Mouse (Mus musculus) embryonic facial prominence, embryonic 10.5 days (tissue): ENCODE measurements at regions not wholly inside any gene's neighbourhood (a gene's known extent, or its start where the extent isn't known, plus 50 kb on each side); places are given as distances from the start of the nearest gene placed in this dataset.

ENCODE experiments used
- DNase-seq: peaks from one replicate; pipeline ENCODE4 v3.0.0-alpha.2; 2017; ENCODE audit warnings: low spot score
- H3K27ac ChIP-seq: fragments of 300-500 bp; sonication (generic); replicated peaks from 2 replicates; pipeline ENCODE4 v1.5.1; 2016; ENCODE audit warnings: mild to moderate bottlenecking
- H3K27me3 ChIP-seq: fragments of 300-500 bp; sonication (generic); replicated peaks from 2 replicates; pipeline ENCODE4 v1.6.1; 2016; ENCODE audit warnings: low read depth, mild to moderate bottlenecking; ENCODE audit not compliant: poor library complexity, severe bottlenecking
- H3K36me3 ChIP-seq: fragments of 300-500 bp; sonication (generic); replicated peaks from 2 replicates; pipeline ENCODE4 v1.6.1; 2016; ENCODE audit warnings: mild to moderate bottlenecking, moderate library complexity
- H3K4me1 ChIP-seq: fragments of 300-500 bp; sonication (generic); 2 replicates; pipeline ENCODE4 v1.6.1; 2016
- H3K4me3 ChIP-seq: fragments of 300-500 bp; sonication (generic); 2 replicates; pipeline ENCODE4 v1.5.1; 2016; ENCODE audit warnings: mild to moderate bottlenecking, moderate library complexity
- H3K9me3 ChIP-seq: fragments of 300-500 bp; sonication (generic); 2 replicates; pipeline ENCODE4 v1.6.1; 2016; ENCODE audit warnings: mild to moderate bottlenecking
- WGBS: fragments of 180-500 bp; shearing (Covaris S2); methylation state at CpG from one replicate; pipeline ENCODE4 v1.1.7; 2016; 5-methylcytosine and 5-hydroxymethylcytosine counted together

GRCm38 (mm10) chr15:58718282-58718681, 170.8 kb upstream of the Gm49356 start:
- Histone ChIP-seq H3K36me3 (no peaks in the 10 kb centered on the region), H3K27me3 (no peaks in the 10 kb centered on the region), H3K4me3 (no peak overlapping the region), H3K9me3 (no peaks in the 10 kb centered on the region), H3K4me1 (peaks cover 13% of the 10 kb centered on the region), H3K27ac (no peak overlapping the region)
- DNase-seq: no peak
- WGBS: 79% methylated on average over 7 of the region's 7 CpGs

GRCm38 (mm10) chr15:58719410-58719809, 169.7 kb upstream of the Gm49356 start:
- 87% methylated on average over 6 of the region's 6 CpGs for WGBS
- Histone ChIP-seq H3K4me3 (no peak overlapping the region), H3K9me3 (no peaks in the 10 kb centered on the region), H3K4me1 (peaks cover 10% of the 10 kb centered on the region), H3K36me3 (no peaks in the 10 kb centered on the region), H3K27me3 (no peaks in the 10 kb centered on the region), H3K27ac (no peak overlapping the region)
- DNase-seq: no peak

- H3K4me3 ChIP-seq: no peak overlapping the region
These were observed 162.1 kb upstream of the Gm49356 start for GRCm38 (mm10) chr15:58727041-58727440.

GRCm38 (mm10) chr15:58728264-58728663, 160.8 kb upstream of the Gm49356 start:
- 95% methylated on average over 2 of the region's 2 CpGs for WGBS
- no peaks in the 10 kb centered on the region for H3K36me3 ChIP-seq
- no peak for DNase-seq
- no peaks in the 10 kb centered on the region for H3K9me3 ChIP-seq
- no peak overlapping the region for H3K4me3 ChIP-seq
- H3K4me1 ChIP-seq: peaks cover 14% of the 10 kb centered on the region
- no peaks in the 10 kb centered on the region for H3K27me3 ChIP-seq
- no peak overlapping the region for H3K27ac ChIP-seq

More at GRCm38 (mm10) chr15:58727041-58727440, 162.1 kb upstream of the Gm49356 start:
- Histone ChIP-seq H3K9me3 (no peaks in the 10 kb centered on the region), H3K27me3 (no peaks in the 10 kb centered on the region), H3K4me1 (peaks cover 10% of the 10 kb centered on the region), H3K36me3 (no peaks in the 10 kb centered on the region), H3K27ac (no peak overlapping the region)
- WGBS: 82% methylated on average over 4 of the region's 4 CpGs
- DNase-seq: no peak

- peaks cover 19% of the 10 kb centered on the region for H3K4me1 ChIP-seq
- 87% methylated on average over 4 of the region's 4 CpGs for WGBS
- H3K9me3 ChIP-seq: no peaks in the 10 kb centered on the region
- no peaks in the 10 kb centered on the region for H3K27me3 ChIP-seq
- H3K4me3 ChIP-seq: no peak overlapping the region
- no peak overlapping the region for H3K27ac ChIP-seq
- no peak for DNase-seq
- H3K36me3 ChIP-seq: no peaks in the 10 kb centered on the region
These were observed 158.2 kb upstream of the Gm49356 start for GRCm38 (mm10) chr15:58730861-58731260.

- WGBS: 81% methylated on average over 7 of the region's 7 CpGs
These were observed 157.8 kb upstream of the Gm49356 start for GRCm38 (mm10) chr15:58731346-58731745.

GRCm38 (mm10) chr15:58731952-58732642, 157.0 kb upstream of the Gm49356 start:
- DNase-seq: peak; percentile 43
- Histone ChIP-seq H3K4me3 (no peak overlapping the region), H3K9me3 (no peaks in the 10 kb centered on the region), H3K4me1 (peaks cover 19% of the 10 kb centered on the region), H3K27ac (peak overlapping the region; percentile 63), H3K36me3 (no peaks in the 10 kb centered on the region), H3K27me3 (no peaks in the 10 kb centered on the region)
- 51% methylated on average over 13 of the region's 13 CpGs for WGBS

More at GRCm38 (mm10) chr15:58731346-58731745, 157.8 kb upstream of the Gm49356 start:
- DNase-seq: no peak
- no peak overlapping the region for H3K4me3 ChIP-seq
- peaks cover 19% of the 10 kb centered on the region for H3K4me1 ChIP-seq
- no peaks in the 10 kb centered on the region for H3K36me3 ChIP-seq
- no peaks in the 10 kb centered on the region for H3K27me3 ChIP-seq
- H3K9me3 ChIP-seq: no peaks in the 10 kb centered on the region
- no peak overlapping the region for H3K27ac ChIP-seq
